Mouse (Mus musculus) lung, embryonic 16.5 days (tissue): ENCODE data around the gene Peg12. TPM values are rescaled to one million over a fixed set of nuclear protein-coding genes. Genes with fewer than 3 reads are reported as not detected.

ENCODE experiments used
- ATAC-seq: fragments of 200-750 bp; cut with Nextera tagmentation; 2 replicates; pipeline ENCODE4 v1.8.0; 2017; ENCODE audit warnings: low read depth, mild to moderate bottlenecking, moderate library complexity
- H3K27ac ChIP-seq: fragments of 300-500 bp; sonication (generic); 2 replicates; pipeline ENCODE4 v1.5.1; 2014; ENCODE audit warnings: mild to moderate bottlenecking, control low read depth, low read length
- H3K27me3 ChIP-seq: fragments of 300-500 bp; sonication (generic); 2 replicates; pipeline ENCODE4 v1.6.1; 2014; ENCODE audit warnings: low read depth, low read length, mixed read lengths; ENCODE audit not compliant: control insufficient read depth, insufficient read depth
- H3K36me3 ChIP-seq: fragments of 300-500 bp; sonication (generic); 2 replicates; pipeline ENCODE4 v1.6.1; 2014; ENCODE audit warnings: low read length; ENCODE audit not compliant: control insufficient read depth, insufficient read depth
- H3K4me1 ChIP-seq: fragments of 300-500 bp; sonication (generic); replicated peaks from 2 replicates; pipeline ENCODE4 v1.6.1; 2014; ENCODE audit warnings: low read length, mixed read lengths; ENCODE audit not compliant: control insufficient read depth, insufficient read depth
- H3K4me2 ChIP-seq: fragments of 300-500 bp; sonication (generic); 2 replicates; pipeline ENCODE4 v1.6.1; 2014; ENCODE audit warnings: low read depth, low read length, control low read depth
- H3K4me3 ChIP-seq: fragments of 300-500 bp; sonication (generic); 2 replicates; pipeline ENCODE4 v1.5.1; 2014; ENCODE audit warnings: mild to moderate bottlenecking, low read length, control low read depth
- H3K9ac ChIP-seq: fragments of 300-500 bp; sonication (generic); 2 replicates; pipeline ENCODE4 v1.6.1; 2014; ENCODE audit warnings: low read length, control low read depth
- H3K9me3 ChIP-seq: fragments of 300-500 bp; sonication (generic); 2 replicates; pipeline ENCODE4 v1.6.1; 2016; ENCODE audit warnings: low read length; ENCODE audit not compliant: control insufficient read depth
- WGBS: fragments of 180-500 bp; shearing (Covaris S2); extraction: QIAGEN DNeasy Blood & Tissue Kit; methylation state at CpG from one replicate; pipeline ENCODE4 v1.1.7; 2014; 5-methylcytosine and 5-hydroxymethylcytosine counted together
- polyA plus RNA-seq: library from polyadenylated mRNA; unstranded; fragments of >200 nt; fragmentation: Nextera tagmentation; extraction: Ambion mirVana; gene quantifications from 2 replicates; pipeline ENCODE4 v1.2.1, GENCODE M21; 2015

Peg12 gene
- 20.8 and 25.3 TPM in 2 replicates for polyA plus RNA-seq

GRCm38 (mm10) chr7:62463878-62464755 lies at the start of gene Peg12:
Peg12 (minus strand) TSS chr7:62464510.
- Histone ChIP-seq H3K4me1 (no peaks in the 10 kb centered on the region), H3K4me2 (peak within 1 kb of the TSS; percentile 66), H3K36me3 (no peaks in the 10 kb centered on the region), H3K4me3 (peak within 1 kb of the TSS; percentile 63), H3K27me3 (no peaks in the 10 kb centered on the region), H3K9me3 (no peaks in the 10 kb centered on the region), H3K9ac (peak within 1 kb of the TSS; percentile 78), H3K27ac (peak within 1 kb of the TSS; percentile 94)
- ATAC-seq, result peak; percentile 94
- 23% methylated on average over 68 of the region's 82 CpGs for WGBS

GRCm38 (mm10) chr7:62486139-62486538 lies 21.8 kb upstream of the Peg12 start:
- H3K27ac ChIP-seq, result no peak overlapping the region; the same call in 1 of the 2 replicates
- H3K4me3 ChIP-seq, result no peak overlapping the region
- 17% methylated on average over 2 of the region's 2 CpGs for WGBS
- no peak overlapping the region for H3K4me2 ChIP-seq
- H3K36me3 ChIP-seq, result no peaks in the 10 kb centered on the region
- ATAC-seq, result no peak
- H3K4me1 ChIP-seq, result no peaks in the 10 kb centered on the region
- H3K9me3 ChIP-seq, result no peaks in the 10 kb centered on the region; the same call in 1 of the 2 replicates
- no peak overlapping the region for H3K9ac ChIP-seq
- H3K27me3 ChIP-seq, result no peaks in the 10 kb centered on the region

GRCm38 (mm10) chr7:62463007-62463877 lies 1.1 kb downstream of the Peg12 start:
- Histone ChIP-seq H3K9ac (peak overlapping the region; percentile 78), H3K4me2 (peak overlapping the region; percentile 66), H3K36me3 (no peaks in the 10 kb centered on the region), H3K27ac (peak overlapping the region; percentile 94), H3K27me3 (no peaks in the 10 kb centered on the region), H3K9me3 (no peaks in the 10 kb centered on the region), H3K4me3 (peak overlapping the region; percentile 63), H3K4me1 (no peaks in the 10 kb centered on the region)
- 27% methylated on average over 42 of the region's 55 CpGs for WGBS
- peak; percentile 29; the same call in 1 of the 2 replicates for ATAC-seq

- Histone ChIP-seq H3K4me1 (no peaks in the 10 kb centered on the region), H3K27ac (no peak overlapping the region), H3K4me2 (peak overlapping the region; percentile 66), H3K4me3 (peak overlapping the region; percentile 63), H3K36me3 (no peaks in the 10 kb centered on the region), H3K9me3 (no peaks in the 10 kb centered on the region), H3K9ac (peak overlapping the region; percentile 30), H3K27me3 (no peaks in the 10 kb centered on the region)
- ATAC-seq, result peak; percentile 30
- WGBS, result 22% methylated on average over 13 of the region's 13 CpGs
Observed at GRCm38 (mm10) chr7:62462229-62463006, 1.9 kb downstream of the Peg12 start.

- H3K27me3 ChIP-seq, result no peaks in the 10 kb centered on the region
- H3K9ac ChIP-seq, result no peak overlapping the region
- no peak overlapping the region for H3K4me2 ChIP-seq
- no peak overlapping the region for H3K27ac ChIP-seq
- no peaks in the 10 kb centered on the region for H3K4me1 ChIP-seq
- H3K4me3 ChIP-seq, result no peak overlapping the region
- ATAC-seq, result no peak
- no peaks in the 10 kb centered on the region for H3K36me3 ChIP-seq
- no peaks in the 10 kb centered on the region for H3K9me3 ChIP-seq
- 42% methylated on average over 2 of the region's 2 CpGs for WGBS
Observed at GRCm38 (mm10) chr7:62452353-62452752, 12.0 kb downstream of the Peg12 start.

GRCm38 (mm10) chr7:62445431-62446165 lies 18.7 kb downstream of the Peg12 start:
- H3K4me1 ChIP-seq, result no peaks in the 10 kb centered on the region
- no peaks in the 10 kb centered on the region for H3K36me3 ChIP-seq
- no peak overlapping the region for H3K4me3 ChIP-seq
- ATAC-seq, result no peak
- H3K9me3 ChIP-seq, result no peaks in the 10 kb centered on the region
- H3K4me2 ChIP-seq, result no peak overlapping the region
- H3K9ac ChIP-seq, result no peak overlapping the region
- H3K27ac ChIP-seq, result no peak overlapping the region
- no peaks in the 10 kb centered on the region for H3K27me3 ChIP-seq

- H3K4me3 ChIP-seq, result no peak overlapping the region
- H3K4me2 ChIP-seq, result no peak overlapping the region
- no peak overlapping the region for H3K9ac ChIP-seq
- WGBS, result 49% methylated on average over 2 of the region's 2 CpGs
- no peaks in the 10 kb centered on the region for H3K36me3 ChIP-seq
- H3K4me1 ChIP-seq, result no peaks in the 10 kb centered on the region
- no peak overlapping the region for H3K27ac ChIP-seq
- no peaks in the 10 kb centered on the region for H3K27me3 ChIP-seq
- no peaks in the 10 kb centered on the region for H3K9me3 ChIP-seq
- no peak for ATAC-seq
Observed at GRCm38 (mm10) chr7:62436394-62436793, 27.9 kb downstream of the Peg12 start.

- Histone ChIP-seq H3K4me2 (no peak overlapping the region), H3K27ac (no peak overlapping the region), H3K9ac (no peak overlapping the region), H3K36me3 (no peaks in the 10 kb centered on the region), H3K4me3 (no peak overlapping the region), H3K27me3 (no peaks in the 10 kb centered on the region), H3K4me1 (no peaks in the 10 kb centered on the region), H3K9me3 (no peaks in the 10 kb centered on the region)
- WGBS, result 25% methylated on average over 3 of the region's 3 CpGs
- ATAC-seq, result no peak
Observed at GRCm38 (mm10) chr7:62433243-62433642, 31.1 kb downstream of the Peg12 start.
